Mouse (Mus musculus) thymus, postnatal 14 days (tissue): ENCODE results near the gene Rnf6.
A peak's percentile ranks its signal among the peaks of the same experiment; 100 is the strongest.
"Not testable (repeated sequence)": the region's sequence is repeated elsewhere in the genome, so short reads cannot be mapped to it uniquely, and the experiment has no call there.

ENCODE experiments used
- DNase-seq: peaks from one replicate; pipeline ENCODE4 v3.0.0; 2021

Rnf6 gene

DNA sequence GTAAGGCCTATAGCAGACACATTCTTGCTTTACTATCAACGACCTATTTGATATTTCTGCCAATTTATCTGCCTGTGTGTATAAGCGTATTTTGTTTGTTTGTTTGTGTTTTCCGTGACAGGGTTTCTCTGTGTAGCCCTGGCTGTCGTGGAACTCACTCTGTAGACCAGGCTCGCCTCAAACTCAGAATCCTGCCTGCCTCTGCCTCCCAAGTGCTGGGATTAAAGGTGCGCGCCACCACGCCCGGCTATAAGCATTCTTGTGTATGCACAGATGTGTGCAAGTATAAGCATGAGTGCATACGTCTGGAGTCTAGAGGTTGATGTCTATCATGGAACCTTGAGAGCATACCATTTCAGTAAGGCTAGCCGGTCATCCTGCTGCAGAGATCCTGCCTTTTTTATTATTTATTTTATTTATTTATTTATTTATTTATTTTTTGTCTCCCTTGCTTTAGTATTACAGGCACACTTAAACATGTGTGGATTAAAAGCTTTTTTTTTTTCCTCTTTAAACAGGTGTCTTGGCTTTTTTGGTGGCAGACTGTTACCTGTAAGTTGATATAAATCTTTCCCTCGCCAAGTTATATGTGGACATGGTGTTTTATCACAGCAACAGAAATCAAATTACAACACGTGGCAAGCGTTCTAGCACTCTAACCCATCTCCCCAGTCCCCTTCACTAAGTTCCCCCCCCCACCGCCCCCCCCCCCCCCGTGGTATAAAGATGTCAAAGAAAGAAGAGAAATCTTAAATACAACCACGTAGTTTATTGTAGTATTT is 8.7 kb upstream of the Rnf6 start:
- DNase-seq: no peak

DNA sequence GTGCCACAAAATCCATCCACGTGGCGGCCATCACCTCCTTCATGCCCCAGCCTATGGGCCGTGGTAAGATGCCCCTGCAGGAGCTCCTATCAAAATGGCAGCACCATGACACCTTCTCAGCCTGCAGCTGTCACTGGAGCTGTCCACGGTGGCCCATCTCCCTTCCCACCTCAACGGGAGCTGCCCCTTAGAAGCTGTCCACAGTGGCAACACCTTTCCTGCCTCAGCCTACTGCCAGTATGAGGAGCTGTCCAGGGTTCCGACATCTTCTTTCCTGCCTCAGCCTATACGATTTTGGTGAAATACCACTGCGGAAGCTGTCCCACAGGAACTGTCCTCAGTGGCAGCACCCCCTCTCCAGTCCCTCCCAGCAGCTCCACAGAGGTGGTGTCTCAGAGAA is 6.1 kb upstream of the Rnf6 start:
- DNase-seq: no peak

DNA sequence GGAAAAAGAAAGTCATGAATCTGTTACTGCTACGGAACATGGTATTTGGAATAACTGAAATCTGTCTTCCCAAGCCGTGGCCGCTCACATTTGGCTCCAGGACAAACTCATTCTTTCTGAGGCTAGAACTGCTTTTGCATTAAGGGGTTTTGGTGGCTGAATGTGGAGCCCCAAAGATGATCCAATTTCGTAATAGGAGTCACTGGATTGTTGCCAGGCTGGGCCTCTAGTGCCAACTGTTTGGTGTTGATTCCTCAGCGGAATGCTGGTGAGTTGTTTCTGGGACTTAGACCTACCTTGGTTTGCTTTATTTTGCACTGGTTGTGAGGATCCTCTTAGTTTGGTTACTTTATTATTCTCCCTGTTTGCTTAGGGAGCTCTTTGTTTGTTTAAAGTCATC is 2.4 kb upstream of the Rnf6 start:
- DNase-seq: no peak

DNA sequence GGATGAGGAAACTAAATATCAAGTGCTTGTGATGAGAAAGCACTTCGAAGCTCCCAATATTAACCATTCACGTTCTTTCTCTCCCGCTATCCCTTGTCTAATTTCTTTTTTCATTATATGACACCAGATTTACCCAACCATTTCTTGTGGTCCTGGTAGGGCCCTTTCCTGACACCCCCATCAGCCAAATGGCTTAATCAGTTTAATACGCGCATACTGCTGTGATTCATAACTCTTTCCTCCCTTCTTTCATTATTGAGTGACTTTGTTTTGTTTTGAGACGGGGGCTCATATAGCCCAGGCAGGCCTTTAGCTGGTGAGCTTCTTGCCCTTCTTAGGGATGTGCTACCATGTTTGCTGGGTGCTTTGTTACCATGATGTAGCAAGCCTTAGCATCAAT is 367 bp upstream of the Rnf6 start:
- no peak for DNase-seq

DNA sequence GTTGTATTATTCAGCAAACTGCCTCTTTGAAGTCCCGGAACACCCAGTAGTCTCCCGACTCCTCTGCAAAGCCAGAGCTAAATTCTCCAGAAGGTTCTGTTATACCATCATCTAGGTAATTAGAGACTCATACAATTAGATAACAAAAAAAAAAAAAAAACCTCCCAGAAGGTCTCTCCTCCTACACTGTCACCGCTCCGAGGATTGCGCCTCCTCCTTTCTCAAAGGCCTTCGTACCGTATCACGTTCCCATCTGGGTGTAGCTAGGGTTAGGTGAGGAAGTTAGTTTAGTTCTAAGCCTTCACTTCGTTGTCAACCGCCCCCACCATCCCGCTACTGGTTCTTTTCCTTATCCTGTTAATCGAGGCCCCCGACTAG is 865 bp downstream of the Rnf6 start:
- no peak for DNase-seq

DNA sequence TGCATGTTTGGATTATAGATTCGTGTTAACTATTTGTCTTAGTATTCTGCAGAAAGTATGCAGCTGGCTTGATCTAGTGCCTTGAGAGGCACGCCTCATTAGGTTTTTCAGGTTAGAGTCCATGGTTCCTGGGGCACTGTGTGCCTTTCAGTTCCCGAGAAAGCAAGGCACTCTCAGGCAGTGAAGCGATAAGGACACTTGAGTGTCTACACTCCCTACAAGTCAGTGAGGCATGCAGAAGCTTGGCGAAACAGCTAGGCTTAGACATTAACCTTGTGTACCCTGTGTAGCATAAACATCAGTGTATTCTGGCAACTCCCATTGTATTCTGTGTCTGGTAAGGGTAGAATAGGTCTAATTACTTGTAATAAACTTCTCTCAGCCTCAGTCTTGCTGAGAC is 15.8 kb downstream of the Rnf6 start:
- no peak for DNase-seq

DNA sequence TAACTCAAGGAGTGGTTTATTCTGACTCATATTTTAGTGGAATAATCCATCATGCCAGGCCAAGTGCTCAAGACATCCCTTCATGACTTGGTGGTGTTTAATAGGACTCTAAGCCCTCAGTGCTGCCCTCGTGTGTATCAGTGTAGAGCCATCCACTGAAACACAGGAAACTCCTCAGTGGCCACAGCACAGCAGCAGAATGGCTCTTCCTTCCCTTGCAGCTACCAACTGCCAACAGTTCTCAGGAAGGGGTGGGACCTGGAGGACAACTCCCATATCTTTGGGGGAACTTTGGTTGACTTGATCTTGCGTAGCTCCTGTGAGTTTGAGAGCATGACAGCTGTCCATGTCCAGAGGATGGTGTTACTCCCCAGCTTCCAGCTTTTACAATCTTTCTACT is 17.4 kb downstream of the Rnf6 start:
- DNase-seq: no peak

DNA sequence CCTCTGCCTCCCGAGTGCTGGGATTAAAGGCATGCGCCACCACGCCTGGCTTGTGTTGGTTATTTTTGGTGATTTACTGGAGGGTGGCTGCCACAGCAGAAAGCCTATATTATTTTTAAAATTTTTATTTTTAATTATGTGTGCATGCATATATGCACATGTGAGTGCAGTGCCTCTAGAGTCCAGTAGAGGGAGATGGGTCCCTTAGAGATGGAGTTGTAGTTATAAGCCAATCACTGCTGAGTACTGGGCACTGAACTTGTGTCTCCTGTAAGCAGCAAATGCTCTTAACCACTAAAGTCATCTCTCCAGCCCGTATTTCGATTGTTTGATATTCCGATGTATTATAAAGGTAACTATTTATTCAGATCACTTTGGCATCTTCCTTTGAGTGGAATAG is 20.8 kb downstream of the Rnf6 start:
- DNase-seq: no peak

DNA sequence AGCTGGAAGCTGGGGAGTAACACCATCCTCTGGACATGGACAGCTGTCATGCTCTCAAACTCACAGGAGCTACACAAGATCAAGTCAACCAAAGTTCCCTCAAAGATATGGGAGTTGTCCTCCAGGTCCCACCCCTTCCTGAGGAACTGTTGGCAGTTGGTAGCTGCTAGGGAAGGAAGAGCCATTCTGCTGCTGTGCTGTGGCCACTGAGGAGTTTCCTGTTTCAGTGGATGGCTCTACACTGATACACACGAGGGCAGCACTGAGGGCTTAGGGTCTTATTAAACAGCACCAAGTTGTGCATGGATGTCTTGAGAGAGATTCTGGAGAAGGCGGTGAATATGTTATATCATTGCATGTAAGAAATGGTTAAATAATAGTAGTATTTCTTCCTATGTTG is 21.8 kb downstream of the Rnf6 start:
- DNase-seq: no peak

DNA sequence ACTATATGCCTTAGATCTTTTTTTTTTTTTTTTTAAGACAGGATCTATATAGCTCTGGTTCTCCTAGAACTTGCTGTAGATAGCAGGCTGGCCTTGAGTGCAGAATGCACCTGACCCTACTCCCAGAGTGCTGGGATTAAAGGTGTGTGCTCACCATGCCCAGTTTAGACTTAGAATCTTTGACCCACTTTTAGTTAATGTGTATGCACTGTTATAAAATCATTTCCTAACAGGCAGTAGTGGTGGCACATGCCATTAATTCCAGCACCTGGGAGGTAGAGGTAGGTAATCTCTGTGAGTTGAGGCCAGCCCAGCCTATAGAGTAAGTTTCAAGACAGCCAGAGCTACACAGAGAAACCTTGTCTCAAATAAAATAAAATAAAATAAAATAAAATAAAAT is 22.3 kb downstream of the Rnf6 start:
- no peak for DNase-seq

DNA sequence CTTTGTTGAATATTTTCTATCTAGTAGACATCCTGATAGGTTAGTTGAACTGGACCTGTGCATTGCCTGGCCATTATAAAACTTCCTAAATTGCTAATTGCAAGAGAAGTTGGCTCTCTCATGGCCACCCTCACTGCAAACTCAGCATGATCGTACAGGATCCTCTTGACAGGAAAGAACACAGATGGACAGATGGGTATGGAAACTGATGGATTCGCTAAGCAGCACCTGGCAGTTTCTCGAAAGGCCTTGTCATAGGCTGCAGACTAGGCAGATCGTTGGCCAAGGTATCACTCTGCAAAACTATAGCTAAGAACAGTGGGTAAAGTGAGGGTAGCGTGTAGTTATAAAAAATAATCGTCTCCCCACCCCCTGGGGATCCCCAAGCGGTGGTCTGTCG is 28.0 kb downstream of the Rnf6 start:
- DNase-seq: no peak

DNA sequence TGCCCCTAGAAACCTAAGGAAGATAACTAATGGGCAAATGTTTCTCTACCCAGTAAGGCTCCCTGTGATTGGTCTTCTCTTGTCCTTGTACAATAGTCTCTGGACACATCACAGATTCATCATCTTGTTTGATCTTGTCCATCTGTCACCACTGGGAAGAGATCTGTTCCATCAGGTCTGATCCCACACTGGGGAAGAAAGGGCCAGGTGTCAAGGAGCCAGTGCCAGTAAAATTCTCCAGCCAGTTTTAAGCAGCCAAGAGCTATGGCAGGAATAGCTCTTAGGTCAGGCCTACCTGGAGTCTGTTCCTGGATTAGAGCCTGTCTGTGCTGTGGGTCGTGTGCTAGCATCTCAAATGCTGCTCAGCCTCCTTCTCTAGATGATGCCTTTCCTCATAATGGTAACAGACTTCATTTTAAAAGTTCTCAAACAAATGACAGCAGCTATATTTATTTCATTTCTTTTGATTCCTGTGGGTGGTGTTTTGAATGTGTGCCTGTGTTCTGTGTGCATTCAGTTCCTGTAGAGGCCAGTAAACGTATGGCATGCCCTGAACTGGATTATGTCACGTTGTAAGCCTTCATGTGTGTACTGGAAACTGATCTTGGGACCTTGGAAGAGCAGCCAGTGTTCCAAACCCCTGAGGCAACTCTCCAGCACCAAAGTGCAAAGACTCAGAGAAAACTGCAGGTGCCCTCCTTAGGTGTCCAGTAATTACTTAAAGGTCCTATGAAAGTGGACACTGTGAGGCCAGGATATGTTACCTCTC is 30.7 kb downstream of the Rnf6 start:
- DNase-seq: no peak

DNA sequence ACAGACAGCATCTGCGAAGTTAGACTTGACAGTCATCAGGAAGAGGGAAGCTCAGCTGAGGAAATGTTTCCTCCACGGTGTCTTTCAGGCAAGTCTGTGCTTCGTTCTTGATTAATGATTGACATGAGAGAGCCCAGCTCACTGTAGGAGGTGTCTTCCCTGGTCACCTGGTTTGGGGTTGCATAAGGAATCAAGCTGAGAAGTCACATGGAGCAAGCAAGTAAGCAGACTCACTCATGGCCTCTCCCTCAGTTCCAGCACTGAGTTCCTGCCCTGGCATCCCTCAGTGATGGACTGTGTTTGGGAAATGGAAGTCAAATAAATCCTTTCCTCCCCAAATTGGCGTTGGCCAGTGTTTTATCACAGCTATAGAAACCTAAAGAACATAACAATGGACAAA is 31.3 kb downstream of the Rnf6 start:
- DNase-seq: no peak

DNA sequence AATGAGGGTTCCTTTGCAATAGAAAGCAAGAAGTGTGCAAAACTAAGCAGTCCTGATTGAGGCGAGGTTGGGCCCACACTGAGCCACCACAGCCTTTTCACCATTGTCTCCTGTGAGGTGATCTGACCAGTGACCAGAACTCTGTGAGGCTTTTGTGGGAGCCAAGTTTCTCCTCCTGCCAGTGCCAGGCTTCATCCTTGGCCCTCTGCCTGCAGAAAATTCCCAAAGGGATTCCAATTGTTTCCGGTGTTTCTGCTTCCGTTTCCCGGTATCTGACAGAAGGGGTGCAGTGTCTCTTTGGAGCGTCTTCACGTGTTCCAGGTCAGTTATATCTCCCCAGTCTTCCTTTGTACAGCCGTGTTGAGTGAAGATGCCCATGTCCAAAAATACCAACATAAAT is 32.6 kb downstream of the Rnf6 start:
- DNase-seq: no peak

DNA sequence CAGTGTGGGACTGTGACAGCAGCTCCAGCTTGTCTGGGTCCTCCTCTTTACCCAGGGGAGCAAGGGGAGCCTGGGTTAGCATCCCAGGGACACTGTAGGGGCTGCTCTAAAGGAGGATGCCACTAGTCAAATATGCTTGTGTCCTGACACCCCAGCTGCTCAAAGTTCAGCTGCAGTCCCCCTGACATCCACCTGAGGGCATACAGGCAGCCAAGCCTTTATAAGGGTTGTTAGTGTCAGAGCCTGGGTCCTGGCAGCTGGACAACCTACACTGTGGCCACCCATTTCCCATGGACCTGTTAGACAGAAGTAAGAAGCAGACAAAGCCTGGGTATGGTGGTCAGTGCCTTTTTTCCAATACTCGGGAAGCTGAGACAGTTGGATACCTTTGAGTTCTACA is 33.2 kb downstream of the Rnf6 start:
- DNase-seq: no peak

DNA sequence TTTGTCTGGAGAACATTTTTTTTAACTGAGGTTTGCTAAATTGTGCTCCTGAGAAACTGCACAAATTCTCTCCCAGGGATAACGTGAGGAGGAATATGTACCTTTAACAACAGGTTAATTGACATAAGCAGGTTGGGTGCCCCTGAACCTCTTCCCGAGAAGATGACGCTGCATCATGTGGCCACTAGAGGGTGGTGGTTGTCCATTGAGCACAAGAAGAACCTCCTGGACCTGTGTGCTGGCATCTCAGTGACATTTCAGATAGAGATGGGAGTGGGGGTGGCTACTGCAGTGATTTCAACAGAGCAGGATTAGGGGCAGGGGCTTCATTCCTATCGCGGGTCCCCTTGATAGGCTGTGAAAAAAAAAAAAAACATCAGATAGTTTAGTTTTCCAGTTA is 33.9 kb downstream of the Rnf6 start:
- peak; percentile 69 for DNase-seq

DNA sequence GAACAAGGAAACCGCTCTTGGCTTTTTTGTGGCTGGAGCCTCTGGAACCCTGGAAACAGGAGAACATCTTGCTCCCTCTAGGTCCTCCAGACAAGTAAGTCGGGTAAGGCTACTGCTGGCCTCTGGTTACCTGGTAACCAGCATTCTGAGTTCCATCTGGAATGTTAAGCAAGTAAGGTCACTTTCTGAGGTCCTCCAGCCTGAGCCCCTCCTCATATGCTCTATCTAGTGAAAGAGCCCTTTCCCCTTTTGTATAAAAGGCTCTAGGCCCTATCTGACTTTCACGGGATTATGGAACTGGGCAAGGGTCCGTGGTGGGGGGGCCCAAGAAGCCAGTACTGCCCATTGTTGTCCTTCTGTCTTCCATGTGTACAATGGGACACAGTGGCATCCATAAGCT is 36.2 kb downstream of the Rnf6 start, which contains the start of gene 1700001J03Rik:
Gene 1700001J03Rik (minus strand): TSS at position 101 of the 400 bp plus-strand sequence.
- not testable (repeated sequence) for DNase-seq

DNA sequence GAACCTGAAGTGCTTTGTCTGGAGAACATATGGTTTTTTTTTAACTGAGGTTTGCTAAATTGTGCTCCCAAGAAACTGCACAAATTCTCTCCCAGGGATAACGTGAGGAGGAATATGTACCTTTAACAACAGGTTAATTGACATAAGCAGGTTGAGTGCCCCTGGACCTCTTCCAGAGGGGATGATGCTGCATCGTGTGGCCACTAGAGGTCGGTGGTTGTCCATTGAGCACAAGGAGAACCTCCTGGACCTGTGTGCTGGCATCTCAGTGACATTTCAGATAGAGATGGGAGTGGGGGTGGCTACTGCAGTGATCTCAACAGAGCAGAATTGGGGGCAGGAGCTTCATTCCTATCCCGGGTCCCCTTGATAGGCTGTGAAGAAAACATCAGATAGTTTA is 48.6 kb downstream of the Rnf6 start:
- DNase-seq: peak; percentile 6

DNA sequence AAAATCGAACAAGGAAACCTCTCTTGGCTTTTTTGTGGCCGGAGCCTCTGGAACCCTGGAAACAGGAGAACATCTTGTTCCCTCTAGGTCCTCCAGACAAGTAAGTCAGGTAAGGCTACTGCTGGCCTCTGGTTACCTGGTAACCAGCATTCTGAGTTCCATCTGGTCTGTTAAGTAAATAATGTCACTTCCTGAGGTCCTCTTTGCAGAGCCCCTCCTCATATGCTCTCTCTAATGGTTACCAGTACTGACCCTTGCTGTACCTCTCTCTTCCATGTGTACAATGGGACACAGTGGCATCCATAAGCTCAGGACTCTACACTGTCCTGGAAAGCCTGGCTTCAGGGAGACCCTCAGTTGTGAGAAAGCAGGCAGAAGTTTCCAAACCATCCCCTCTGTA is 50.7 kb downstream of the Rnf6 start, which contains the start of gene Gm6309:
Gene Gm6309 (minus strand): TSS at position 101 of the 400 bp plus-strand sequence.
- DNase-seq: not testable (repeated sequence)

DNA sequence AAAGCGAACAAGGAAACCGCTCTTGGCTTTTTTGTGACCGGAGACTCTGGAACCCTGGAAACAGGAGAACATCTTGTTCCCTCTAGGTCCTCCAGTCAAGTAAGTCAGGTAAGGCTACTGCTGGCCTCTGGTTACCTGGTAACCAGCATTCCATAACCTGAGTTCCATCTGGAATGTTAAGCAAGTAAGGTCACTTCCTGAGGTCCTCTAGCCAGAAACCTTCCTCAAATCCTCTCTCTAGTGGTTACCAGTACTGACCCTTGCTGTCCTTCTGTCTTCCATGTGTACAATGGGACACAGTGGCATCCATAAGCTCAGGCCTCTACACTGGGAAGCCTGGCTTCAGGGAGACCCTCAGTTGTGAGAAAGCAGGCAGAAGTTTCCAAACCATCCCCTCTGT is 60.9 kb downstream of the Rnf6 start, which contains the start of gene Gm5565:
Gene Gm5565 (minus strand): TSS at position 101 of the 400 bp plus-strand sequence.
- DNase-seq: not testable (repeated sequence)
